Mouse (Mus musculus): Measurements from ENCODE around the gene Camta1.

- TF ChIP-seq CTCF (IDR thresholded peaks at IDR 0.05; ENCODE audit: low read depth, low read length): no peak
- TF ChIP-seq POLR2A (IDR thresholded peaks at IDR 0.05; ENCODE audit: extremely low read depth, insufficient read depth, low read length): no peak
These were observed 605.1 kb downstream of the Camta1 start for GRCm38 (mm10) chr4:151256622-151257021.

Data from liver, adult 2 months (tissue).